Mouse (Mus musculus): ENCODE measurements around the gene Kpna1.
"Not testable (repeated sequence)": the region's sequence is repeated elsewhere in the genome, so short reads cannot be mapped to it uniquely, and the experiment has no call there.

The Kpna1 gene

DNA sequence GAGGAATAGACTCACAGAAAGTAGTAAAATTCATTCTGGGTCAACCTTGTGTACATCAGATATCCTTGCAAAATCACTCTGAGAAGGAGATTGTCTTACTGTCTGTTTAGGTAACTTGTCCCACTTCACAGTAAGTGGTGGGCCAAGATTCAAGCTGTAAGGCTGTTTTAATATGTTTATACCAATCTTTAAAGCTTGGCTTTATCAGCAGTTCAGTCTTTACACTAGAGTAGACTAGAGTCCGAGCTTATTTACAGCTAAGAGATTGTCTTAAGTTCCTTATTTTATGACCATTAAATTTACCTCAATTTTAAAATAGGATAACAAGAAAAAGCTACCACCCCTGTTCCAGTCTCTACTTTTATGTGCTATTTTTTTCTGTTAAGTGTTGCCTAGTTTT is 9.4 kb downstream of the Kpna1 start:
- no peak for DNase-seq (ENCODE audit: low read depth, low spot score)

GRCm38 (mm10) chr16:35992391-35992790 is 13.8 kb downstream of the Kpna1 start:
- DNase-seq (ENCODE audit: low read depth, low spot score): no peak

DNA sequence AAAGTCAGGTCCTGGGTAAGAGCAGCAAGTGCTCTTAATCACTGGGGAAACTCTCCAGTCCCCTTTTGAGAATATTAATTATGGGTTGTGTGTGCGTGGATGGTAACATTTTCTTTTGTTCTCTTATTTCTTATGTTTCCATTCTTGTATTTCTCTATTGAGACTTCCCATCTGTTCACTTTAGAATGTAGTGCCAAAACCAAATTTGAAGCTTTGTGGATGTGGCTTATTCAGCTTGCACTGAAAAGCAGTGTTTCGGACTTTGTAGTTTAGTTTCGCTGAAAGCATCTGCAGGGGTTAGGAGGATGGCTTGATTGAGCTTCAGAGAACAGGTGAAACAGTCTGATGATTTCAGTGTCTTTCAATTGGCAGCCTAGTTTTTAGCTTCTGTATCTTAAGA is 14.8 kb downstream of the Kpna1 start:
- DNase-seq (ENCODE audit: low read depth, low spot score): no peak

DNA sequence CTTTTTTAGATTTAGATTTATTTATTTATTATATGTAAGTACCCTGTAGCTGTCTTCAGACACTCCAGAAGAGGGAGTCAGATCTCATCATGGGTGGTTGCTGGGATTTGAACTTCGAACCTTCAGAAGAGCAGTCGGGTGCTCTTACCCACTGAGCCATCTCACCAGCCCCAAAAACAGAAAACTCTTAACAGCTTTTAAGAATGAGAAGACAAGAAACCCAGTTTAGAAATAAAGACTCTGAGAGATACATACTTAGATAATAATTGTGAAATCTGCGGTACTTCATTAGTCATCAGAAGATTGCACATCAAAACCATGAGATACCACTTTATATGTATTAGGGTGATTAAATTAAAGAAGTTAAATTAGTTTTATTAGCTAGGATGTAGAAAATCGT is 20.3 kb downstream of the Kpna1 start:
- not testable (repeated sequence) for DNase-seq (ENCODE audit: low read depth, low spot score)

- no peak for DNase-seq (ENCODE audit: low read depth, low spot score)
Observed at GRCm38 (mm10) chr16:36008396-36008795, 29.8 kb downstream of the Kpna1 start.

- DNase-seq (ENCODE audit: low read depth, low spot score): no peak
Observed at GRCm38 (mm10) chr16:36016335-36016734, 37.8 kb downstream of the Kpna1 start.

DNA sequence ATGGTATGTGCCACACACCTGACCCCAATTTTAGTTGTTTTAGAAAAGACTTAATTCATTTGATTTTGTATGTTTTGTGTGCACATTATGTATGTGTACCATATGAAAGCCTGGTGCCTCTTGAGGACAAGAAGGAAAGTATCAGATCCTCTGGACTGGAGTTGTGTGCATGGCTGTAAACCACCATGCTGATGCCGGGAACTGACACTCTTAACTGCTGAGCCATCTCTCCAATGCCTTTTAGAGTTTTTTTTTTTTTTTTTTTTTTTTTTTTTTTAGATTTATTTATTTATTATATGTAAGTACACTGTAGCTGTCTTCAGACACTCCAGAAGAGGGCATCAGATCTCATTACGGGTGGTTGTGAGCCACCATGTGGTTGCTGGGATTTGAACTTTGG is 49.6 kb downstream of the Kpna1 start:
- not testable (repeated sequence) for DNase-seq (ENCODE audit: low read depth, low spot score)

GRCm38 (mm10) chr16:36040640-36041624 is 62.4 kb downstream of the Kpna1 start, which contains the start of gene Wdr5b:
Wdr5b (plus strand) TSS chr16:36041190.
- DNase-seq (ENCODE audit: low read depth, low spot score): peak; percentile 98

DNA sequence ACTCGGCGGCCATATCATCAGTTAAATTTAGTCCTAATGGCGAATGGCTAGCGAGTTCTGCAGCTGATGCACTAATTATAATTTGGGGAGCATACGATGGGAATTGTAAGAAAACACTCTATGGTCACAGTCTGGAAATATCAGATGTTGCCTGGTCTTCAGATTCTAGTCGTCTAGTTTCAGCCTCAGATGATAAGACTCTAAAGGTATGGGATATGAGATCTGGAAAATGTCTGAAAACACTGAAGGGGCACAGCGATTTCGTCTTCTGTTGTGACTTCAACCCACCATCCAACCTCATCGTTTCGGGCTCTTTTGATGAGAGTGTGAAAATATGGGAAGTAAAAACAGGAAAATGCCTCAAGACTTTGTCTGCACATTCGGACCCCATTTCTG is 63.1 kb downstream of the Kpna1 start:
- DNase-seq (ENCODE audit: low read depth, low spot score): no peak

DNA sequence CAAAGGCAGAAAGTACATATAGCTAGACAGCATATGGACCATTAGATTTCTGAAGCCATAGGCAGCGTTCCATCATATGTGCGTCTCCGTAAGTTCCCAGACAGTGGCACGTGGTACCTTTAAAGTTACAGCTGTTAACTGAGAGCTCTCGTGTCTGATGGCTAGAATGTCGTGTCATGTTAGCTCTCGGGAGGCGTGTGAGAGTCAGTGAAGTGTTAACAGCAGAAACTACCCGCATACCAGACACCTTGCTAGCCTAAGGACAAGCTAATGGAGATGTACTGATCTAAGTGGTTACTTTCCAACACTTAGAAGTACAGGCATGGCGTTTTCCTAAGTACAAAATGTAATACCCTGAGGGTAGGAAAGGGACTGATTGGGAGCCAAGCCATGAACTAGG is 64.5 kb downstream of the Kpna1 start:
- DNase-seq (ENCODE audit: low read depth, low spot score): no peak

- DNase-seq (ENCODE audit: low read depth, low spot score): no peak
Observed at GRCm38 (mm10) chr16:36043964-36044363, 65.4 kb downstream of the Kpna1 start.

- DNase-seq (ENCODE audit: low read depth, low spot score): no peak
Observed at GRCm38 (mm10) chr16:36047538-36047937, 69.0 kb downstream of the Kpna1 start.

DNA sequence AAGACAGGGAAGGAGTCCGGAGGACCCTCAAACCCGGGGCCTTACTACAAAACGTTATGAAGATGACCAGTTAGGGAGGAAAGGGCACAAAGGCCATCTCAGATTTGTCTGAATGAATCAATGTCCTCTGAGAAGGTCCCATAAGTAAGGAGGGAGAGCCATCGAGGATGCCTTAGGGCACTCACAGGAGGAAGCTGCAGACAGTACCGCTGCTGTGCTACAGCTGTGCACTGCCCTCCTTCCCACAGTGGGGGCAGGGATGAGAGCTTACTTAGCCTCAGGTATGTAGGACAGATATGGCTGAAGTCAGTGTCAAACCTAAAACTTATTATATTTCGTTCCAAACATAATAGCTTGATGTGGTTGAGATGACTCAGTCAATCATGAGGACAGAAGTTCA is 72.9 kb downstream of the Kpna1 start:
- no peak for DNase-seq (ENCODE audit: low read depth, low spot score)

DNA sequence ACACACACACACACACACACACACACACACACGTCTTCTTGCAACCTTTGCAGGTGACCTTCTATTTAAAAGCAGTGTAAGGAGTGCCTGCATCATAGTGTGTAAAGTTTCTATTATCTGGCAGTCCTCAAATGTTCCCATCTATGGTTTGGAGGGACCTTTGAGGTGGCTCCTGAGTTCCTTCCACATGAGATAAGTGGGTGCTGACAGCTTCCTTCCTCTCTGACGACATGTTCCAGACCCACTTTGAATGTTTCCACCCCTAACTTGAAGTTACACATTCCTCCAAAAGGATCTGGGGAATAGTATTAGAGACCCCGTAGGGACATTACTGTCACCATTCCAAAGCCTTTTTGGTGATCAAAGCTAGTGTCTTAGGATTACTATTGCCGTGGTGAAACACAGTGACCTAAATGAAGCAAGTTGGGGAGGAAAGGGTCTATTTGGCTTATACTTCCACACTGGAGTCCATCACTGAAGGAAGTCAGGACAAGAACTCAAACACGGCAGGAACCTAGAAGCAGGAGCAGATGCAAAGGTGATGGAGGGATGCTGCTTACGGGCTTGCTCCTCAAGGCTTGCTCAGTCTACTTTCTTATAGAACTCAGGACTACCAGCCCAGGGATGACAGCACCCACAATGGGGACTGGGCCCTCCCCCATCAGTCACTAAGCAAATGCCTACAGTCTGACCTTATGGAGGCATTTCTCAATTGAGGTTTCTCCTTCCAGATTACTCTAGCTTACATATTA is 75.2 kb downstream of the Kpna1 start:
- no peak for DNase-seq (ENCODE audit: low read depth, low spot score)

DNA sequence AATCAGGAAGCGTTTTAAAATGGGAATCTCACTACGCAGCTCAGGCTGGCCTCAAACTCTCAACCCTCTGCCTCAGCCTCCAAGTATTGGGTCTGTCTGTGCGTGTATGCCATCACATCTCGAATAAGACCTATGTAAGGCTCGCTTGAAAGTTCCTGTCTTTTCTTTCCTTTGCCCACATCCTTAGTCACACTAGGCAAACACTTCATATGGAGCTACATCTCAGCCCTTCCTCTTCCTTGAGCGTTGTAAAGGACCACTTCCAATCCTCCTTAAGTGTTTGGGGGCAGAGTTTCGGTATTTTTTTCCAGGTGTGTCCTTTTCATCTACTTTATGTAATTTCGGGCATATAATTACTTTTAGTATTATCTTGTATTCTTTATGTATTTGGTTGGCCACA is 76.4 kb downstream of the Kpna1 start:
- DNase-seq (ENCODE audit: low read depth, low spot score): no peak

GRCm38 (mm10) chr16:36056416-36056815 is 77.9 kb downstream of the Kpna1 start:
- DNase-seq (ENCODE audit: low read depth, low spot score): no peak

GRCm38 (mm10) chr16:36057933-36058475 is 79.5 kb downstream of the Kpna1 start:
- DNase-seq (ENCODE audit: low read depth, low spot score): no peak

- DNase-seq (ENCODE audit: low read depth, low spot score): not testable (repeated sequence)
Observed at GRCm38 (mm10) chr16:36062534-36062933, 84.0 kb downstream of the Kpna1 start.

DNA sequence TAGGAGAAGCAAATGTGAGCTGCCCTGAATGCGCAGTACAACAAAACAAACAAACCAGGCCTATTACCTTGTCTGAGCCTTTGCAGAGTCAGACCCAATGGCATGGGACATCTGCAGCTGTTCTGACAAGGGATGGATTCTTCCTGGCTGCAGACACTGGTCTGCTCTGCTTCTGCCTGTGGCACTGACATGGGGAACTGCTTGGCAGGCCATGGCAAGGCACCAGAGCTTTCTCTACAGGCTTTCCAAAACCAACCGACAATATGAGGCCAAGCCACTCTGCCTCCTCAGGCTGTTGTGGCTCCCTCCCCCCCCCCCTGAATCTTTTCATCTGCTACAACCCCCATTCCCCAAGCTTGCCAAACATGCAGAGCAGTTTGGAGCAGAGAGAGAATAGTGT is 84.8 kb downstream of the Kpna1 start:
- DNase-seq (ENCODE audit: low read depth, low spot score): no peak

GRCm38 (mm10) chr16:36064904-36065303 is 86.4 kb downstream of the Kpna1 start:
- no peak for DNase-seq (ENCODE audit: low read depth, low spot score)

GRCm38 (mm10) chr16:36067694-36068093 is 89.1 kb downstream of the Kpna1 start:
- no peak for DNase-seq (ENCODE audit: low read depth, low spot score)

DNA sequence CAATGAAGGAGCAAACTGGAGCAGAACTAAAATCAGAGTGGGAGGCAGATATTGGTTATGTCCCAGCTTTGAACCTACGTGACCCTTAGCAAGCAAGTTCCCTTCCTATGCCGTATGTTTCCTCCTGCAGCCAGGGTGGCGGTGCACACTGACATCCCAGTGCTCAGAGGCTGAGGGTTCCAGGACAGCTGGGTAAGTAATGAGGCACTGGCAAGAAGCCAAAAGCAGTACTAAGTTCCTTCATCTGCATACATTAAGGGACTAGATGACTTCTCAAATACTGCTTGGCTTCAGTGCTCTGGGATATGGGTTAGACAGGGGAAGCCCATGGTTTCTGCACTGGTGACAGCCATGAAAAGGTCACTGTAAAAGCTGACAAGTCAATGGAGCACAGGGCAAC is 89.8 kb downstream of the Kpna1 start:
- no peak for DNase-seq (ENCODE audit: low read depth, low spot score)
